Mouse (Mus musculus): ENCODE data around the gene Babam2.

DNA sequence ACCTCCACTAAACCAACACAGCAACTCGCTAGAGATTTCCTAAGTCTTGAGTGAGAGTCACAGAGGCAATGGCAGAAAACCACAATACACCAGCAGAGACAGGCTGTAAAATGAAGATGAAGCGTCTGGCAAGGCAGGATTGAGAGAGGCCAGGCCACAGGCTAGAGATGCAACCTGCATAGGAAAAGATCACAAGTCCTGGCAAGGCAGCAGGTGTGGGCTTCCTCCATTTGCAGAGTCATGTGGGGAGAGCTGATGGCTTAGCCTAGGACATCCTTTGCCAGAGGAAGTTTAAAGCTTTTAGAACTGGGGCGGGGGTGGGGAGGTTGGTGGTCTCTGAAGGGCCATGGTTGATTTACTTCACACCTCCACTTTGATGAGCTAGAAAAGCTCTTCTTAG lies 264.9 kb downstream of the Babam2 start:
- no peak for TF ChIP-seq CTCF (IDR thresholded peaks at IDR 0.05; ENCODE audit: low read depth)
- no peak for TF ChIP-seq EP300 (IDR thresholded peaks at IDR 0.05; ENCODE audit: low read depth)

Data from liver, postnatal 0 days (tissue).